Mouse (Mus musculus) embryonic facial prominence, embryonic 15.5 days (tissue): ENCODE results near the gene F2rl2. TPM values are rescaled to one million over a fixed set of nuclear protein-coding genes. Genes with fewer than 3 reads are reported as not detected.

Experiments
- ATAC-seq: fragments of 200-750 bp; cut with Nextera tagmentation; 2 replicates; pipeline ENCODE4 v1.8.0; 2017; ENCODE audit warnings: low read depth, moderate TSS enrichment; ENCODE audit not compliant: insufficient number of reproducible peaks, low FRiP score, low TSS enrichment
- H3K27ac ChIP-seq: fragments of 300-500 bp; sonication (generic); replicated peaks from 2 replicates; pipeline ENCODE4 v1.5.1; 2015; ENCODE audit warnings: mild to moderate bottlenecking, inconsistent platforms
- H3K27me3 ChIP-seq: fragments of 300-500 bp; sonication (generic); 2 replicates; pipeline ENCODE4 v1.6.1; 2015; ENCODE audit warnings: inconsistent platforms
- H3K36me3 ChIP-seq: fragments of 300-500 bp; sonication (generic); 2 replicates; pipeline ENCODE4 v1.6.1; 2015; ENCODE audit warnings: mild to moderate bottlenecking, inconsistent platforms
- H3K4me1 ChIP-seq: fragments of 300-500 bp; sonication (generic); 2 replicates; pipeline ENCODE4 v1.6.1; 2015; ENCODE audit warnings: inconsistent platforms
- H3K4me2 ChIP-seq: fragments of 300-500 bp; sonication (generic); replicated peaks from 2 replicates; pipeline ENCODE4 v1.6.1; 2015; ENCODE audit warnings: mild to moderate bottlenecking, inconsistent platforms
- H3K4me3 ChIP-seq: fragments of 300-500 bp; sonication (generic); replicated peaks from 2 replicates; pipeline ENCODE4 v1.5.1; 2015; ENCODE audit warnings: mild to moderate bottlenecking, inconsistent platforms
- H3K9ac ChIP-seq: fragments of 300-500 bp; sonication (generic); 2 replicates; pipeline ENCODE4 v1.6.1; 2015; ENCODE audit warnings: inconsistent platforms
- H3K9me3 ChIP-seq: fragments of 300-500 bp; sonication (generic); replicated peaks from 2 replicates; pipeline ENCODE4 v1.6.1; 2016; ENCODE audit warnings: inconsistent platforms
- WGBS: fragments of 180-500 bp; shearing (Covaris S2); methylation state at CpG from one replicate; pipeline ENCODE4 v1.1.7; 2015; 5-methylcytosine and 5-hydroxymethylcytosine counted together
- polyA plus RNA-seq: library from polyadenylated mRNA; unstranded; fragments of >200 nt; fragmentation: Nextera tagmentation; extraction: Ambion mirVana; gene quantifications from 2 replicates; pipeline ENCODE4 v1.2.1, GENCODE M21; 2015

Gene F2rl2
- polyA plus RNA-seq, 1 experiment from 2014 or later = 0.31 TPM

GRCm38 (mm10) chr13:95703376-95703775 is 6.7 kb downstream of the F2rl2 start:
- no peak for ATAC-seq
- H3K9ac ChIP-seq = no peak overlapping the region
- 0 out of 2 replicates have a peak, but pooled peaks cover 5% of the 10 kb centered on the region for H3K36me3 ChIP-seq
- H3K9me3 ChIP-seq = no peaks in the 10 kb centered on the region
- no peaks in the 10 kb centered on the region for H3K4me1 ChIP-seq
- no peak overlapping the region for H3K4me3 ChIP-seq
- WGBS = 32% methylated on average over 5 of the region's 5 CpGs
- no peak overlapping the region for H3K27ac ChIP-seq
- no peak overlapping the region for H3K4me2 ChIP-seq
- no peaks in the 10 kb centered on the region for H3K27me3 ChIP-seq

GRCm38 (mm10) chr13:95705589-95705988 is 8.9 kb downstream of the F2rl2 start:
- Histone ChIP-seq H3K36me3 (0 out of 2 replicates have a peak, but pooled peaks cover 5% of the 10 kb centered on the region), H3K4me1 (no peaks in the 10 kb centered on the region), H3K9me3 (no peaks in the 10 kb centered on the region), H3K4me3 (no peak overlapping the region), H3K27me3 (no peaks in the 10 kb centered on the region), H3K27ac (no peak overlapping the region), H3K4me2 (no peak overlapping the region), H3K9ac (no peak overlapping the region)
- no peak for ATAC-seq
- 83% methylated on average over 6 of the region's 6 CpGs for WGBS

GRCm38 (mm10) chr13:95712054-95712453 is 15.4 kb downstream of the F2rl2 start:
- Histone ChIP-seq H3K4me2 (no peak overlapping the region), H3K36me3 (0 out of 2 replicates have a peak, but pooled peaks cover 5% of the 10 kb centered on the region), H3K4me3 (no peak overlapping the region), H3K9ac (no peak overlapping the region), H3K9me3 (no peaks in the 10 kb centered on the region), H3K27me3 (no peaks in the 10 kb centered on the region), H3K4me1 (no peaks in the 10 kb centered on the region), H3K27ac (no peak overlapping the region)
- ATAC-seq = no peak

GRCm38 (mm10) chr13:95712570-95713268 is 16.1 kb downstream of the F2rl2 start:
- no peak overlapping the region for H3K4me3 ChIP-seq
- no peaks in the 10 kb centered on the region for H3K27me3 ChIP-seq
- no peaks in the 10 kb centered on the region for H3K4me1 ChIP-seq
- 0 out of 2 replicates have a peak, but pooled peaks cover 5% of the 10 kb centered on the region for H3K36me3 ChIP-seq
- no peak overlapping the region for H3K9ac ChIP-seq
- no peak for ATAC-seq
- H3K4me2 ChIP-seq = no peak overlapping the region
- no peaks in the 10 kb centered on the region for H3K9me3 ChIP-seq
- WGBS = 78% methylated on average over 9 of the region's 9 CpGs
- H3K27ac ChIP-seq = no peak overlapping the region

- no peak overlapping the region for H3K4me2 ChIP-seq
- H3K27me3 ChIP-seq = no peaks in the 10 kb centered on the region
- H3K4me1 ChIP-seq = peaks cover 2% of the 10 kb centered on the region; the same call in 1 of the 2 replicates
- ATAC-seq = peak; percentile 51; the same call in 1 of the 2 replicates
- no peak overlapping the region for H3K27ac ChIP-seq
- no peaks in the 10 kb centered on the region for H3K36me3 ChIP-seq
- no peaks in the 10 kb centered on the region for H3K9me3 ChIP-seq
- no peak overlapping the region for H3K9ac ChIP-seq
- H3K4me3 ChIP-seq = no peak overlapping the region
- WGBS = 54% methylated on average over 3 of the region's 3 CpGs
Observed at GRCm38 (mm10) chr13:95714271-95714975, 17.8 kb downstream of the F2rl2 start.

GRCm38 (mm10) chr13:95715356-95715755 is 18.7 kb downstream of the F2rl2 start:
- H3K27ac ChIP-seq = no peak overlapping the region
- no peak overlapping the region for H3K4me2 ChIP-seq
- H3K4me1 ChIP-seq = peaks cover 6% of the 10 kb centered on the region; the same call in 1 of the 2 replicates
- H3K9me3 ChIP-seq = no peaks in the 10 kb centered on the region
- no peaks in the 10 kb centered on the region for H3K36me3 ChIP-seq
- ATAC-seq = no peak
- H3K27me3 ChIP-seq = no peaks in the 10 kb centered on the region
- H3K4me3 ChIP-seq = no peak overlapping the region
- 75% methylated on average over 4 of the region's 4 CpGs for WGBS
- no peak overlapping the region for H3K9ac ChIP-seq

- WGBS = 53% methylated on average over 14 of the region's 14 CpGs
- Histone ChIP-seq H3K4me3 (peak overlapping the region; percentile 29), H3K4me2 (peak overlapping the region; percentile 38), H3K9me3 (no peaks in the 10 kb centered on the region), H3K4me1 (peaks cover 6% of the 10 kb centered on the region; the same call in 1 of the 2 replicates), H3K27me3 (no peaks in the 10 kb centered on the region), H3K9ac (no peak overlapping the region), H3K36me3 (no peaks in the 10 kb centered on the region), H3K27ac (no peak overlapping the region)
- no peak for ATAC-seq
Observed at GRCm38 (mm10) chr13:95719320-95720232, 22.9 kb downstream of the F2rl2 start.

GRCm38 (mm10) chr13:95730491-95730890 is 33.8 kb downstream of the F2rl2 start:
- 91% methylated on average over 4 of the region's 4 CpGs for WGBS
- H3K4me1 ChIP-seq = no peaks in the 10 kb centered on the region
- H3K27me3 ChIP-seq = no peaks in the 10 kb centered on the region
- no peak overlapping the region for H3K9ac ChIP-seq
- no peak for ATAC-seq
- H3K36me3 ChIP-seq = peaks cover 9% of the 10 kb centered on the region
- no peak overlapping the region for H3K27ac ChIP-seq
- H3K9me3 ChIP-seq = no peaks in the 10 kb centered on the region
- no peak overlapping the region for H3K4me2 ChIP-seq
- no peak overlapping the region for H3K4me3 ChIP-seq

GRCm38 (mm10) chr13:95739651-95740050 is 43.0 kb downstream of the F2rl2 start:
- H3K9me3 ChIP-seq = no peaks in the 10 kb centered on the region
- no peaks in the 10 kb centered on the region for H3K36me3 ChIP-seq
- H3K4me2 ChIP-seq = no peak overlapping the region
- H3K9ac ChIP-seq = no peak overlapping the region
- 58% methylated on average over 5 of the region's 5 CpGs for WGBS
- H3K4me3 ChIP-seq = no peak overlapping the region
- no peak for ATAC-seq
- no peak overlapping the region for H3K27ac ChIP-seq
- H3K4me1 ChIP-seq = peaks cover 29% of the 10 kb centered on the region
- no peaks in the 10 kb centered on the region for H3K27me3 ChIP-seq

- Histone ChIP-seq H3K4me3 (no peak overlapping the region), H3K27ac (peak overlapping the region; percentile 78; the same call in 1 of the 2 replicates), H3K27me3 (no peaks in the 10 kb centered on the region), H3K36me3 (no peaks in the 10 kb centered on the region), H3K9ac (no peak overlapping the region), H3K4me2 (no peak overlapping the region), H3K9me3 (no peaks in the 10 kb centered on the region), H3K4me1 (peaks cover 45% of the 10 kb centered on the region)
- WGBS = 81% methylated on average over 11 of the region's 11 CpGs
- ATAC-seq = no peak
Observed at GRCm38 (mm10) chr13:95741813-95742689, 45.4 kb downstream of the F2rl2 start.
